Mouse (Mus musculus) MN1 (cell line): Measurements from ENCODE around the gene Olfr470.
"Not testable (repeated sequence)": the region's sequence is repeated elsewhere in the genome, so short reads cannot be mapped to it uniquely, and the experiment has no call there.

Source experiments
- DNase-seq: peaks from one replicate; pipeline ENCODE4 v3.0.0-alpha.2; 2016; ENCODE audit warnings: low spot score

Gene Olfr470

GRCm38 (mm10) chr7:107847390-107847789, at the start of gene Olfr470:
Gene Olfr470, minus strand, starts transcription at chr7:107847490.
- DNase-seq = not testable (repeated sequence)

- DNase-seq = peak; percentile 12
These were observed 5.6 kb downstream of the Olfr470 start for GRCm38 (mm10) chr7:107841719-107842118.

GRCm38 (mm10) chr7:107825441-107825840, 21.8 kb downstream of the Olfr470 start, which contains the start of gene Olfr469:
Gene Olfr469, minus strand, starts transcription at chr7:107825541.
- DNase-seq = not testable (repeated sequence)

- DNase-seq = not testable (repeated sequence)
These were observed 23.4 kb downstream of the Olfr470 start for GRCm38 (mm10) chr7:107823867-107824266.

- DNase-seq = no peak
These were observed 27.8 kb downstream of the Olfr470 start for GRCm38 (mm10) chr7:107819442-107819841.

GRCm38 (mm10) chr7:107811963-107812362, 35.3 kb downstream of the Olfr470 start, which contains the start of gene Olfr467:
Gene Olfr467, plus strand, starts transcription at chr7:107812263.
- DNase-seq = no peak

GRCm38 (mm10) chr7:107802138-107802537, 45.2 kb downstream of the Olfr470 start:
- no peak for DNase-seq

GRCm38 (mm10) chr7:107801108-107801507, 46.2 kb downstream of the Olfr470 start, which contains the start of gene Ovch2:
Gene Ovch2, minus strand, starts transcription at chr7:107801208.
- no peak for DNase-seq

- DNase-seq = no peak
These were observed 50.8 kb downstream of the Olfr470 start for GRCm38 (mm10) chr7:107796500-107796899.
